Mouse (Mus musculus) limb, embryonic 14.5 days (tissue): Measurements from ENCODE around the gene Atoh8. TPM values are rescaled to one million over a fixed set of nuclear protein-coding genes. Genes with fewer than 3 reads are reported as not detected.

Experiments
- ATAC-seq: fragments of 200-750 bp; cut with Nextera tagmentation; 2 replicates; pipeline ENCODE4 v1.8.0; 2017; ENCODE audit warnings: low read depth, moderate number of reproducible peaks, moderate TSS enrichment; ENCODE audit not compliant: low FRiP score
- DNase-seq: peaks from one replicate; pipeline ENCODE4 v3.0.0-alpha.2; 2015; ENCODE audit warnings: low spot score
- H3K27ac ChIP-seq: fragments of 300-500 bp; sonication (generic); replicated peaks from 2 replicates; pipeline ENCODE4 v1.5.1; 2014; ENCODE audit warnings: low read depth, mild to moderate bottlenecking, low read length, moderate library complexity, mixed read lengths
- H3K27me3 ChIP-seq: fragments of 300-500 bp; sonication (generic); 2 replicates; pipeline ENCODE4 v1.6.1; 2014; ENCODE audit warnings: low read length, mixed read lengths; ENCODE audit not compliant: control insufficient read depth, insufficient read depth
- H3K36me3 ChIP-seq: fragments of 300-500 bp; sonication (generic); 2 replicates; pipeline ENCODE4 v1.6.1; 2014; ENCODE audit warnings: mild to moderate bottlenecking, low read length, moderate library complexity, mixed read lengths; ENCODE audit not compliant: control insufficient read depth, insufficient read depth
- H3K4me1 ChIP-seq: fragments of 300-500 bp; sonication (generic); 2 replicates; pipeline ENCODE4 v1.6.1; 2014; ENCODE audit warnings: antibody characterized with exemption, low read length, mixed read lengths; ENCODE audit not compliant: control insufficient read depth, insufficient read depth
- H3K4me2 ChIP-seq: fragments of 300-500 bp; sonication (generic); replicated peaks from 2 replicates; pipeline ENCODE4 v1.6.1; 2014; ENCODE audit warnings: low read depth, mild to moderate bottlenecking, low read length, moderate library complexity; ENCODE audit not compliant: severe bottlenecking
- H3K4me3 ChIP-seq: fragments of 300-500 bp; sonication (generic); replicated peaks from 2 replicates; pipeline ENCODE4 v1.5.1; 2014; ENCODE audit warnings: low read length
- H3K9ac ChIP-seq: fragments of 300-500 bp; sonication (generic); 2 replicates; pipeline ENCODE4 v1.6.1; 2014; ENCODE audit warnings: mild to moderate bottlenecking, low read depth, low read length, moderate library complexity; ENCODE audit not compliant: severe bottlenecking
- H3K9me3 ChIP-seq: fragments of 300-500 bp; sonication (generic); 2 replicates; pipeline ENCODE4 v1.6.1; 2016; ENCODE audit warnings: low read length; ENCODE audit not compliant: control insufficient read depth
- POLR2A ChIP-seq: fragments of 200-500 bp; IDR thresholded peaks from 2 replicates; pipeline ENCODE4 v1.8.0; 2012; ENCODE audit warnings: inconsistent platforms, mild to moderate bottlenecking, moderate library complexity, borderline replicate concordance; ENCODE audit not compliant: insufficient read depth, insufficient read length; ENCODE audit errors: extremely low read depth
- WGBS: fragments of 180-500 bp; shearing (Covaris S2); extraction: QIAGEN DNeasy Blood & Tissue Kit; methylation state at CpG from one replicate; pipeline ENCODE4 v1.1.7; 2014; 5-methylcytosine and 5-hydroxymethylcytosine counted together
- polyA plus RNA-seq, 2 experiments: library from polyadenylated mRNA; depleted of rRNA in 1 of 2; stranded (reverse) in 1 of 2; unstranded in 1 of 2; fragments of >200 nt; fragmentation: Nextera tagmentation in 1 of 2; extraction: Ambion mirVana in 1 of 2; gene quantifications; 2 replicates each; pipeline versions ENCODE4 v1.2.1 to v1.2.3; 2012 to 2014

Gene Atoh8
- polyA plus RNA-seq, 2 experiments, result 15.1 to 19.8 TPM

GRCm38 (mm10) chr6:72277508-72278166, 42.3 kb upstream of the Atoh8 start:
- 75% methylated on average over 9 of the region's 9 CpGs for WGBS
- H3K36me3 ChIP-seq, result no peaks in the 10 kb centered on the region
- no peaks in the 10 kb centered on the region for H3K4me1 ChIP-seq
- no peaks in the 10 kb centered on the region for H3K27me3 ChIP-seq
- no peak overlapping the region for H3K4me3 ChIP-seq
- TF ChIP-seq POLR2A, result no peak
- no peak overlapping the region for H3K9ac ChIP-seq
- DNase-seq, result no peak
- no peak overlapping the region for H3K27ac ChIP-seq
- no peak overlapping the region for H3K4me2 ChIP-seq
- no peak for ATAC-seq
- no peaks in the 10 kb centered on the region for H3K9me3 ChIP-seq

- 92% methylated on average over 13 of the region's 13 CpGs for WGBS
- Histone ChIP-seq H3K27me3 (no peaks in the 10 kb centered on the region), H3K9me3 (no peaks in the 10 kb centered on the region), H3K27ac (no peak overlapping the region), H3K4me3 (no peak overlapping the region), H3K36me3 (no peaks in the 10 kb centered on the region), H3K4me2 (no peak overlapping the region), H3K9ac (no peak overlapping the region), H3K4me1 (no peaks in the 10 kb centered on the region)
- DNase-seq, result no peak
- no peak for ATAC-seq
- no peak for TF ChIP-seq POLR2A
These were observed 41.6 kb upstream of the Atoh8 start for GRCm38 (mm10) chr6:72276972-72277441.

- no peak overlapping the region for H3K9ac ChIP-seq
- H3K27me3 ChIP-seq, result no peaks in the 10 kb centered on the region
- 90% methylated on average over 6 of the region's 6 CpGs for WGBS
- no peaks in the 10 kb centered on the region for H3K4me1 ChIP-seq
- no peak overlapping the region for H3K4me2 ChIP-seq
- ATAC-seq (no peak), DNase-seq (no peak)
- TF ChIP-seq POLR2A, result no peak
- H3K27ac ChIP-seq, result no peak overlapping the region
- H3K36me3 ChIP-seq, result no peaks in the 10 kb centered on the region
- no peaks in the 10 kb centered on the region for H3K9me3 ChIP-seq
- no peak overlapping the region for H3K4me3 ChIP-seq
These were observed 40.8 kb upstream of the Atoh8 start for GRCm38 (mm10) chr6:72276141-72276540.

- WGBS, result 74% methylated on average over 4 of the region's 4 CpGs
- Histone ChIP-seq H3K9me3 (no peaks in the 10 kb centered on the region), H3K4me1 (no peaks in the 10 kb centered on the region), H3K4me3 (no peak overlapping the region), H3K36me3 (no peaks in the 10 kb centered on the region), H3K27ac (no peak overlapping the region), H3K27me3 (no peaks in the 10 kb centered on the region), H3K4me2 (no peak overlapping the region), H3K9ac (no peak overlapping the region)
- no peak for DNase-seq
- ATAC-seq, result no peak
- TF ChIP-seq POLR2A, result no peak
These were observed 40.1 kb upstream of the Atoh8 start for GRCm38 (mm10) chr6:72275527-72275926.

GRCm38 (mm10) chr6:72273153-72273552, 37.8 kb upstream of the Atoh8 start:
- no peak for TF ChIP-seq POLR2A
- no peak overlapping the region for H3K4me3 ChIP-seq
- H3K4me1 ChIP-seq, result no peaks in the 10 kb centered on the region
- H3K27me3 ChIP-seq, result no peaks in the 10 kb centered on the region
- ATAC-seq (no peak), DNase-seq (no peak)
- H3K9ac ChIP-seq, result no peak overlapping the region
- 72% methylated on average over 6 of the region's 6 CpGs for WGBS
- no peak overlapping the region for H3K4me2 ChIP-seq
- no peaks in the 10 kb centered on the region for H3K36me3 ChIP-seq
- no peak overlapping the region for H3K27ac ChIP-seq
- no peaks in the 10 kb centered on the region for H3K9me3 ChIP-seq
